Mouse (Mus musculus) heart, postnatal 0 days (tissue): ENCODE results near the gene Hipk2.

ENCODE experiments used
- CTCF ChIP-seq: IDR thresholded peaks from 2 replicates; pipeline ENCODE4 v1.5.1; 2016; ENCODE audit warnings: antibody characterized with exemption, control low read depth, low read depth
- EP300 ChIP-seq: IDR thresholded peaks from 2 replicates; pipeline ENCODE4 v1.6.1; 2016; ENCODE audit warnings: antibody characterized with exemption, low read depth

GRCm38 (mm10) chr6:38870070-38870469, 5.9 kb downstream of the Hipk2 start:
- TF ChIP-seq CTCF (no peak), EP300 (no peak)
